Mouse (Mus musculus) left cerebral cortex, postnatal 4 days (tissue): ENCODE measurements at regions not wholly inside any gene's neighbourhood (a gene's known extent, or its start where the extent isn't known, plus 50 kb on each side); places are given as distances from the start of the nearest gene placed in this dataset.
A peak's percentile ranks its signal among the peaks of the same experiment; 100 is the strongest.

ENCODE experiments used
- DNase-seq: peaks from one replicate; pipeline ENCODE4 v3.0.0-alpha.2; 2022
- intact Hi-C: fragments of 180-260 bp; cut with DNase I; formaldehyde crosslinking; loops from one replicate; pipeline ENCODE4 v1.15.1; 2025

GRCm38 (mm10) chr11:23996250-23996649 is 78.6 kb downstream of the A830031A19Rik start:
- intact Hi-C loops: no loop called here
- DNase-seq: no peak

- intact Hi-C loops: no loop called here
- DNase-seq: no peak
Measured at GRCm38 (mm10) chr11:23994160-23994559, 80.7 kb downstream of the A830031A19Rik start.

DNA sequence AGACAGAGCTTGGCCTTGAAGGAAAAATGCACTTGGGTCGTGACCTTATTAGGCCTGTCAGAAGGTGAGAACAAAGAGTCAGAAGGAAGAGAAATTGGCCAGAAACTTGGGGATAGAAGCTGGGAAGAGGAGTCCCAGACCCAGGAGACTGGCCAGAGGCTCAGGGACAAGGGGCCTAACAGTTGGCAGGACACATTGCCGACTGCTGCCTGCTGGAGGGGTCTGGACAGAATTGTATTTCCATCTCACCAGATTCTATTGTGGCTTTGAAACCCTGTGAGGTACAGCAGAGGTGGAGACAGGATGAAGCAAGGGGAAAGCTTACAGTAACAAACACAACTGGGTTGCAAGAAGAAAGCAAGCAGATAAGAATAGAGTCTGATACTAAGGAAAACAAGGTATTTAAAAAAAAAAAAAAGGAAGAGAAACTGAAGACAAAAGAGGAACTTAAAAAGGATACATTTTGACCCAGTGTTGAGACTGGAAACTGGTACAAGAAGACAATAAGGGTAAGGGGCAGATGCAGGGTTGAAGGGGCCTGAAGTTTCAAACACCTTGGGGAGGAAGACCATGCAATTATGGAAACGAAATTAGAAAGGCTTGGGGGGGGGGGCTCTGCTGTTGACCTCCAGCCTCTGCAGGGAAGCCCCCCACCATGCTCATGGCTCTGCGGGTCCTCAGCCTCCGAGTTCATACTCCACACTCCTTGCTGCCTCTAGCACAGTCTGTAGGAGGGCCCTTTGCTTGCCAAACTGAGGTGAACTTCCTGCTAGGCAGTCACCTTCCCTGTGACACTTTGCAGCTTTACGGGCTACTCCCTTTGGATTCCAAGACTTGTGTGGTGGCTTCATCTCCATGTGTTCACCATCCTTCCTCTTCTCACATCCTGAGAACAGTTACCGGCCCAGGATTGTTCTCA is 87.1 kb downstream of the A830031A19Rik start:
- no peak for DNase-seq
- intact Hi-C loops: no loop called here

- intact Hi-C loops: no loop called here
- DNase-seq: no peak
Measured at GRCm38 (mm10) chr11:23985231-23985630, 89.6 kb downstream of the A830031A19Rik start.

GRCm38 (mm10) chr11:23979332-23979731 is 84.3 kb upstream of the Papolg start:
- peak; percentile 78 for DNase-seq

DNA sequence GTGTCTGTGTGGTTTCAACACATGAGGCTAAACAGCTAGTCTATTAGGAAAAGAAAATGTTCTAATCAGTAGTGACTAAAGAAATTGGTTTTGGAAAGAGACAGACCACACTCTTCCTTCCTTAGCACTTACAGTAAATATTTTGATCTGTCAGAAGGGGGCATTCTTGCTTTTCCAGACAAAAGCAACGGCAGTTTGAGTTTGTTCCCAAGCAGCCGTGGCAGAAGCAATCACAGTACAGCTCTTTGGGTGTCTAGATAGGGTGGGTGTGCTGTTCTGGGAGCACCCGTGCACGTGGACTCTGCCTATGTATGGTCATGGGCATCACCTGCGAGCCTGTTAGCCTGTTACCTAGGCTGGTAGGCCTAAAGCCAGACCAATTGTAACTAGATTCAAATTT is 83.2 kb upstream of the Papolg start:
- intact Hi-C loops: no loop called here
- DNase-seq: no peak

More at GRCm38 (mm10) chr11:23979332-23979731, 84.3 kb upstream of the Papolg start:
- intact Hi-C loops: no loop called here

DNA sequence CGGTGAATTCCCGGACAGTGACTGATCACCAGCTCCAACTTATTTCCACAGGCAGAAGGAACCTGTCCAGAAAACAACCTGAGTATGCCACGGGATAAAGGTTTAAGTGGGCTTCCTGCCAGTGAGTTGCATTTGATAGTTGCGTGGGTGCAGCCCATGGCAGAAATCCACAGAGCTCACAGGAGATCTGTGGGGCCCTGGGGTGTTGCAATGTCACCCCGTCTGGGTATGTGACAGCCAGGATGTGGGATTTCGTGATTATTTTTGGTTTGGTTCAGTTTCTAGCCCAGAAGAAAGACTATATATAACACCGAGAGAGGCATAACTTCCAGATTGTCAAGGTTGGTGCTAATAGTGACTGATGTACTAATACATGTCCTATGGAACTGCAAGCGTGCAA is 82.0 kb upstream of the Papolg start:
- intact Hi-C loops: no loop called here
- no peak for DNase-seq

- DNase-seq: no peak
Measured at GRCm38 (mm10) chr11:23954323-23954722, 59.3 kb upstream of the Papolg start.

DNA sequence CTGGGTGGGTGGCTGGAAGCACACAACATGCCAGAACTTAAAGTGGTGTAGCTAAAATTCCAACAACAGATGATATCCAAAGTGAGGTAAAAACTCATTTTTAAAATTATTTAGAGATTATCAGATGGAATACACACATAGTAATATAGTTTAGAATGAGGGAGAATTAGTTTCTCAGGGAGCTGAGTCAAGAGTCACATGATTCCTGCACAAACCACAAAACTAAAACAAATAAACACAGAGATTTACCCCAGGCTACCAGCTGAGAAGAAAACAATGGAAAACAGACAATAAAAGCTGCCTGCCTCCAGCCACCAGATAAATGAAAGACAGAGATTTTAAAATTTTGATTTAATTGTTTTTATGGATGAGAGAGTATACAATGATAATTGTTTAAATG is 50.9 kb upstream of the Papolg start:
- intact Hi-C loops: no loop called here

More at GRCm38 (mm10) chr11:23954323-23954722, 59.3 kb upstream of the Papolg start:
- intact Hi-C loops: no loop called here

More for the DNA sequence above, 50.9 kb upstream of the Papolg start:
- DNase-seq: no peak
